Mouse (Mus musculus) thymus, postnatal 10 days (tissue): Measurements from ENCODE around the gene 2610528J11Rik.
"Not testable (repeated sequence)": the region's sequence is repeated elsewhere in the genome, so short reads cannot be mapped to it uniquely, and the experiment has no call there.

Experiments used
- DNase-seq, 2 experiments: peaks; one replicate each; pipeline ENCODE4 v3.0.0; 2021; ENCODE audit warnings: low spot score in 2 of 2

2610528J11Rik gene

GRCm38 (mm10) chr4:118526408-118527334 lies at the start of gene 2610528J11Rik:
2610528J11Rik (plus strand) TSS chr4:118526999.
- no peak for DNase-seq

- DNase-seq: no peak
Observed at GRCm38 (mm10) chr4:118489717-118490132, 37.1 kb upstream of the 2610528J11Rik start, which contains the start of gene Tie1. Tie1 (minus strand) TSS chr4:118490061.

- DNase-seq: no peak
Observed at GRCm38 (mm10) chr4:118490461-118490860, 36.3 kb upstream of the 2610528J11Rik start.

- no peak for DNase-seq
Observed at GRCm38 (mm10) chr4:118500171-118500724, 26.6 kb upstream of the 2610528J11Rik start.

- DNase-seq: no peak
Observed at GRCm38 (mm10) chr4:118500792-118501191, 26.0 kb upstream of the 2610528J11Rik start.

GRCm38 (mm10) chr4:118505551-118505950 lies 21.2 kb upstream of the 2610528J11Rik start:
- DNase-seq: no peak

- not testable (repeated sequence) for DNase-seq
Observed at GRCm38 (mm10) chr4:118507171-118507570, 19.6 kb upstream of the 2610528J11Rik start.

- DNase-seq: no peak
Observed at GRCm38 (mm10) chr4:118509050-118509449, 17.7 kb upstream of the 2610528J11Rik start.

- no peak for DNase-seq
Observed at GRCm38 (mm10) chr4:118516699-118517496, 9.9 kb upstream of the 2610528J11Rik start.

GRCm38 (mm10) chr4:118517497-118518146 lies 9.2 kb upstream of the 2610528J11Rik start:
- DNase-seq: no peak

GRCm38 (mm10) chr4:118518208-118518607 lies 8.6 kb upstream of the 2610528J11Rik start:
- no peak for DNase-seq

GRCm38 (mm10) chr4:118522248-118522647 lies 4.6 kb upstream of the 2610528J11Rik start:
- no peak for DNase-seq

GRCm38 (mm10) chr4:118523976-118524375 lies 2.8 kb upstream of the 2610528J11Rik start:
- DNase-seq: no peak

GRCm38 (mm10) chr4:118525779-118526178 lies 1.0 kb upstream of the 2610528J11Rik start:
- no peak for DNase-seq

GRCm38 (mm10) chr4:118527335-118527681 lies 509 bp downstream of the 2610528J11Rik start:
- DNase-seq: peak in 1 of 2 experiments; percentile 11

GRCm38 (mm10) chr4:118527720-118528119 lies 921 bp downstream of the 2610528J11Rik start:
- DNase-seq: no peak

GRCm38 (mm10) chr4:118532663-118533062 lies 5.9 kb downstream of the 2610528J11Rik start:
- DNase-seq: no peak

GRCm38 (mm10) chr4:118533156-118533555 lies 6.4 kb downstream of the 2610528J11Rik start:
- DNase-seq: no peak

- no peak for DNase-seq
Observed at GRCm38 (mm10) chr4:118533605-118534004, 6.8 kb downstream of the 2610528J11Rik start.

- no peak for DNase-seq
Observed at GRCm38 (mm10) chr4:118535610-118536009, 8.8 kb downstream of the 2610528J11Rik start.

- no peak for DNase-seq
Observed at GRCm38 (mm10) chr4:118537801-118538200, 11.0 kb downstream of the 2610528J11Rik start.

- DNase-seq: no peak
Observed at GRCm38 (mm10) chr4:118539904-118540303, 13.1 kb downstream of the 2610528J11Rik start.
